Mouse (Mus musculus) megakaryocyte progenitor cell, adult 5-6 weeks (primary cell): ENCODE data around the gene Eif2ak4. TPM values are rescaled to one million over a fixed set of nuclear protein-coding genes. Genes with fewer than 3 reads are reported as not detected.

Experiments
- ATAC-seq: replicated peaks from 2 replicates; pipeline ENCODE4 v1.8.0; 2016; ENCODE audit warnings: mild to moderate bottlenecking, moderate TSS enrichment, inconsistent platforms; ENCODE audit not compliant: poor library complexity
- total RNA-seq, 2 experiments: library from RNA; stranded (forward) in 1 of 2; stranded (reverse) in 1 of 2; fragments of 157-497, 149-512 nt in 1 of 2; fragments of 200-1000 nt in 1 of 2; gene quantifications; 2 replicates each; pipeline versions ENCODE4 v1.2.3 to v1.2.4; 2015 to 2017

The Eif2ak4 gene
- total RNA-seq, 2 experiments from 2014 or later = 17.9 to 19.8 TPM

GRCm38 (mm10) chr2:118457463-118458261 lies 69.2 kb downstream of the Eif2ak4 start:
- no peak for ATAC-seq

- ATAC-seq = no peak
These were observed 73.2 kb downstream of the Eif2ak4 start for GRCm38 (mm10) chr2:118461480-118462165.

- no peak for ATAC-seq
These were observed 75.1 kb downstream of the Eif2ak4 start for GRCm38 (mm10) chr2:118463480-118463879.

GRCm38 (mm10) chr2:118464450-118464849 lies 76.0 kb downstream of the Eif2ak4 start:
- no peak for ATAC-seq

GRCm38 (mm10) chr2:118465894-118466293 lies 77.5 kb downstream of the Eif2ak4 start:
- ATAC-seq = no peak

- ATAC-seq = 0 out of 2 replicates have a peak, but pooled peaks have one; percentile 46
These were observed 78.2 kb downstream of the Eif2ak4 start for GRCm38 (mm10) chr2:118466601-118467000.

- ATAC-seq = no peak
These were observed 79.9 kb downstream of the Eif2ak4 start for GRCm38 (mm10) chr2:118468354-118468753.

- ATAC-seq = peak; percentile 7; the same call in 1 of the 2 replicates
These were observed 90.6 kb downstream of the Eif2ak4 start for GRCm38 (mm10) chr2:118478833-118479549.

- peak; percentile 98 for ATAC-seq
These were observed 91.1 kb downstream of the Eif2ak4 start, which contains the start of gene Srp14 for GRCm38 (mm10) chr2:118479550-118479909. Gene Srp14 (minus strand): TSS chr2:118479711.

- ATAC-seq = no peak
These were observed 92.5 kb downstream of the Eif2ak4 start for GRCm38 (mm10) chr2:118480886-118481285.

GRCm38 (mm10) chr2:118483032-118483431 lies 94.6 kb downstream of the Eif2ak4 start:
- no peak for ATAC-seq

- no peak for ATAC-seq
These were observed 96.0 kb downstream of the Eif2ak4 start for GRCm38 (mm10) chr2:118484386-118484898.

- no peak for ATAC-seq
These were observed 97.0 kb downstream of the Eif2ak4 start for GRCm38 (mm10) chr2:118485415-118485814.

- peak; percentile 78 for ATAC-seq
These were observed 98.5 kb downstream of the Eif2ak4 start for GRCm38 (mm10) chr2:118486933-118487332.

- ATAC-seq = no peak
These were observed 99.4 kb downstream of the Eif2ak4 start for GRCm38 (mm10) chr2:118487806-118488205.

GRCm38 (mm10) chr2:118490241-118491091 lies 102.0 kb downstream of the Eif2ak4 start:
- peak; percentile 45 for ATAC-seq

GRCm38 (mm10) chr2:118491281-118491731 lies 102.9 kb downstream of the Eif2ak4 start:
- ATAC-seq = peak; percentile 59

GRCm38 (mm10) chr2:118491741-118492395 lies 103.5 kb downstream of the Eif2ak4 start:
- no peak for ATAC-seq

GRCm38 (mm10) chr2:118495024-118495423 lies 106.6 kb downstream of the Eif2ak4 start:
- no peak for ATAC-seq

- ATAC-seq = no peak
These were observed 109.5 kb downstream of the Eif2ak4 start for GRCm38 (mm10) chr2:118497890-118498289.
